In the genomic region with DNA sequence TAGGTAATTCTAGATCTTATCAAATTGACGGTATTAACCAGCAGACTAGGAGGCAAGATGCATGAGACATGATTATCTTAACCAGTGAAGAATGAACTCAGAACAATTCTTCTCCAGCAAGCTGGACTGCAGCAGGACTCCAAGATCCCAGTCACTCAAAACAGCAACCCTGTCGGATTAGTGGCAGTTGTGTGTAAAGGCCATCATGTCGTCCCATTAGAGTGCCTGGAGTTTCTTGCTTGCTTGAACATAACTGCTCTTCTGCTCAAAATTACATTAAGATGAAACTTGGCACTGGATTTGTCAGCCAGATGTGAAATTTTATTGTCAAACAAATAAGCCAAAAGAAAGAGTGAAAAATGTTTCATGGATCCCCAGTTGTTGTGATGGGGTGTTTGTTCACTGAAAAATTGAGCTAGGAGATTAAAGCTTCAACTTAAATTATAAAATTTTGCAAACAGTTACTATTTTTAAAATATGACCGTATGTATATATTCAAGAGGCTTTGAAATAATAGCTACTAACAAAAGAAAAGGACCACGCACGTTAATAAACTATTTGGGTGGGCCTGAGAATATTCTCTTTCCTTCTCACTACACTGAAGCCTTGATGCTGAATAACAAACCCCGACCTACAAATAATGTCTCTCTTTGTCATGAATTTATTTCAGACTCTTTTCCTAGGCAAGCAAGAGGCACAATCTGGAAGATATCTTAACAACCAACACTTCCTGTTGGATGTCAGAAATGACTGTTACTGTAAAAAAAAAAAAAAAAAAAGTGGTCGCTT, we compare ENCODE assay signal across 23 mouse cellular contexts. TPM values are rescaled to one million over a fixed set of nuclear protein-coding genes. Genes with fewer than 3 reads are reported as not detected.
DNase-seq lines count a peak whose midpoint lies in the region; ATAC-seq and TF ChIP-seq lines count a peak whose summit lies in the region.
"Had no signal": no experiment of that assay in that cellular context is flagged by ENCODE, and none has a peak within 500 bp of the region (broad histone marks: within the 10 kb centered on the region; RNA-seq: fewer than 3 reads in every experiment).

No protein-coding gene starts in this region.

- H3K27me3 ChIP-seq in kidney, postnatal 0 days (ENCODE audit: insufficient read depth, low read length), result no peaks in the 10 kb centered on the region
- no peaks in the 10 kb centered on the region for H3K27me3 ChIP-seq in lung, postnatal 0 days (replicated peaks; ENCODE audit: insufficient read depth, low read length)
- H3K27me3 ChIP-seq in liver, embryonic 12.5 days (replicated peaks), result no peaks in the 10 kb centered on the region
- no peaks in the 10 kb centered on the region for H3K27me3 ChIP-seq in liver, postnatal 0 days (ENCODE audit: insufficient read depth, low read length)
- no peaks in the 10 kb centered on the region for H3K27me3 ChIP-seq in midbrain, embryonic 13.5 days
- H3K27me3 ChIP-seq: embryonic facial prominence, embryonic 12.5 days; forebrain, embryonic 13.5 days; heart, embryonic 12.5 days; Patski had no signal

- no peak overlapping the region for H3K9ac ChIP-seq in kidney, postnatal 0 days (ENCODE audit: low read depth, low read length)
- H3K9ac ChIP-seq in lung, postnatal 0 days (replicated peaks; ENCODE audit: low read depth), result no peak overlapping the region
- H3K9ac ChIP-seq in liver, embryonic 12.5 days, result peak overlapping the region; percentile 58; the same call in 1 of the 2 replicates
- peak overlapping the region; percentile 39; the same call in 1 of the 2 replicates for H3K9ac ChIP-seq in liver, postnatal 0 days (replicated peaks)
- H3K9ac ChIP-seq in midbrain, embryonic 13.5 days (replicated peaks), result no peak overlapping the region
- H3K9ac ChIP-seq: embryonic facial prominence, embryonic 12.5 days; forebrain, embryonic 13.5 days; heart, embryonic 12.5 days; hindbrain, embryonic 14.5 days had no signal

- H3K4me2 ChIP-seq in kidney, postnatal 0 days (ENCODE audit: low read length), result no peak overlapping the region
- no peak overlapping the region for H3K4me2 ChIP-seq in lung, postnatal 0 days (replicated peaks; ENCODE audit: low read depth, low read length)
- H3K4me2 ChIP-seq in liver, embryonic 12.5 days, result peak overlapping the region; percentile 66
- H3K4me2 ChIP-seq in liver, postnatal 0 days (ENCODE audit: low read depth, low read length), result no peak overlapping the region
- no peak overlapping the region for H3K4me2 ChIP-seq in midbrain, embryonic 13.5 days (replicated peaks)
- H3K4me2 ChIP-seq: embryonic facial prominence, embryonic 12.5 days; forebrain, embryonic 13.5 days; heart, embryonic 12.5 days; hindbrain, embryonic 14.5 days had no signal

- no peak for TF ChIP-seq EP300 in lung, postnatal 0 days (IDR thresholded peaks at IDR 0.05)
- TF ChIP-seq EP300 in liver, postnatal 0 days (IDR thresholded peaks at IDR 0.05; ENCODE audit: low read depth), result no peak

- no peaks in the 10 kb centered on the region for H3K9me3 ChIP-seq in kidney, postnatal 0 days (replicated peaks; ENCODE audit: low read length)
- H3K9me3 ChIP-seq in lung, postnatal 0 days (ENCODE audit: low read length), result no peaks in the 10 kb centered on the region
- no peaks in the 10 kb centered on the region for H3K9me3 ChIP-seq in liver, embryonic 12.5 days (replicated peaks)
- no peaks in the 10 kb centered on the region for H3K9me3 ChIP-seq in liver, postnatal 0 days (ENCODE audit: low read length)
- no peaks in the 10 kb centered on the region for H3K9me3 ChIP-seq in midbrain, embryonic 13.5 days
- H3K9me3 ChIP-seq: embryonic facial prominence, embryonic 12.5 days; forebrain, embryonic 13.5 days; heart, embryonic 12.5 days had no signal

- WGBS in kidney, postnatal 0 days, result 53% methylated on average over 8 of the region's 8 CpGs
- WGBS in lung, postnatal 0 days, result 50% methylated on average over 8 of the region's 8 CpGs
- 47% methylated on average over 8 of the region's 8 CpGs for WGBS in liver, embryonic 12.5 days (ENCODE audit: insufficient replicate concordance)
- WGBS in liver, postnatal 0 days (ENCODE audit: insufficient replicate concordance), result 57% methylated on average over 8 of the region's 8 CpGs
- 87% methylated on average over 8 of the region's 8 CpGs for WGBS in midbrain, embryonic 13.5 days

- 0 out of 2 replicates have a peak overlapping the region, but pooled peaks have one; percentile 10 for H3K27ac ChIP-seq in kidney, postnatal 0 days
- no peak overlapping the region for H3K27ac ChIP-seq in lung, postnatal 0 days (ENCODE audit: low read length)
- H3K27ac ChIP-seq in liver, embryonic 12.5 days, result peak overlapping the region; percentile 95
- peak overlapping the region; percentile 91 for H3K27ac ChIP-seq in liver, postnatal 0 days (ENCODE audit: low read depth)
- H3K27ac ChIP-seq in midbrain, embryonic 13.5 days, result no peak overlapping the region
- H3K27ac ChIP-seq: embryonic facial prominence, embryonic 12.5 days; forebrain, embryonic 13.5 days; hindbrain, embryonic 14.5 days had no signal

- no peaks in the 10 kb centered on the region for H3K36me3 ChIP-seq in kidney, postnatal 0 days (ENCODE audit: insufficient read depth, low read length)
- H3K36me3 ChIP-seq in lung, postnatal 0 days (ENCODE audit: insufficient read depth, low read length), result no peaks in the 10 kb centered on the region
- no peaks in the 10 kb centered on the region for H3K36me3 ChIP-seq in liver, embryonic 12.5 days
- no peaks in the 10 kb centered on the region for H3K36me3 ChIP-seq in liver, postnatal 0 days (replicated peaks; ENCODE audit: insufficient read depth, low read length)
- H3K36me3 ChIP-seq in midbrain, embryonic 13.5 days, result no peaks in the 10 kb centered on the region
- H3K36me3 ChIP-seq: embryonic facial prominence, embryonic 12.5 days; heart, embryonic 12.5 days had no signal

- no peak for TF ChIP-seq CTCF in kidney, postnatal 0 days (IDR thresholded peaks at IDR 0.05; ENCODE audit: low read depth)
- TF ChIP-seq CTCF in lung, postnatal 0 days (IDR thresholded peaks at IDR 0.05), result no peak
- TF ChIP-seq CTCF in liver, postnatal 0 days (IDR thresholded peaks at IDR 0.05; ENCODE audit: low read depth), result no peak

- H3K4me1 ChIP-seq in kidney, postnatal 0 days (replicated peaks; ENCODE audit: insufficient read depth, low read length), result no peaks in the 10 kb centered on the region
- peaks cover 8% of the 10 kb centered on the region; the same call in 1 of the 2 replicates for H3K4me1 ChIP-seq in lung, postnatal 0 days (ENCODE audit: insufficient read depth, low read depth, low read length)
- H3K4me1 ChIP-seq in liver, embryonic 12.5 days, result peaks cover 74% of the 10 kb centered on the region
- H3K4me1 ChIP-seq in liver, postnatal 0 days (ENCODE audit: insufficient read depth), result peaks cover 28% of the 10 kb centered on the region
- H3K4me1 ChIP-seq in midbrain, embryonic 13.5 days (replicated peaks), result peaks cover 12% of the 10 kb centered on the region

- no peak overlapping the region for H3K4me3 ChIP-seq in kidney, postnatal 0 days (replicated peaks; ENCODE audit: low read depth, low read length)
- H3K4me3 ChIP-seq in lung, postnatal 0 days (ENCODE audit: low read depth, low read length), result no peak overlapping the region
- no peak overlapping the region for H3K4me3 ChIP-seq in liver, embryonic 12.5 days
- no peak overlapping the region for H3K4me3 ChIP-seq in liver, postnatal 0 days (ENCODE audit: low read depth, low read length)
- H3K4me3 ChIP-seq in midbrain, embryonic 13.5 days (replicated peaks), result no peak overlapping the region
- H3K4me3 ChIP-seq: embryonic facial prominence, embryonic 12.5 days; forebrain, embryonic 13.5 days; heart, embryonic 12.5 days had no signal

- peak; percentile 73 for DNase-seq in kidney, postnatal 0 days (ENCODE audit: low spot score)
- no peak for DNase-seq in kidney, postnatal 10 days
- peak; percentile 56 for DNase-seq in lung, postnatal 0 days (ENCODE audit: low spot score)
- DNase-seq in lung, postnatal 36 days, result no peak
- no peak for DNase-seq in liver, postnatal 0 days
- DNase-seq in cerebellum, postnatal 14 days, result no peak
- DNase-seq: adrenal gland, adult 8-10 months; cerebellum, adult 9-11 months; heart, postnatal 14 days; kidney, adult 8-10 months; layer of hippocampus, postnatal 36 days; lung, adult 18-20 months; right cerebral cortex, postnatal 4 days; thymus, adult 18-20 months; thymus, postnatal 4 days had no signal

- no peak for ATAC-seq in kidney, postnatal 0 days (replicated peaks; ENCODE audit: low FRiP score, low read depth)
- no peak for ATAC-seq in lung, postnatal 0 days
- ATAC-seq in liver, embryonic 12.5 days, result 0 out of 2 replicates have a peak, but pooled peaks have one; percentile 0
- no peak for ATAC-seq in liver, postnatal 0 days
- ATAC-seq in midbrain, embryonic 13.5 days, result no peak
- ATAC-seq: forebrain, embryonic 13.5 days; midbrain, embryonic 16.5 days; Patski had no signal

RNA-seq across cellular contexts. Expression of a gene that starts 19.4 kb away (rescaled TPM):
- polyA plus RNA-seq in kidney, postnatal 0 days (2015; fragmentation: Nextera tagmentation; extraction: Ambion mirVana), result 5.5 and 10.3 TPM in 2 replicates
- 5.8 and 7.2 TPM in 2 replicates for polyA plus RNA-seq in lung, postnatal 0 days (2015; fragmentation: Nextera tagmentation; extraction: Ambion mirVana)
- polyA plus RNA-seq in liver, embryonic 12.5 days (2016; fragmentation: Nextera tagmentation; extraction: Ambion mirVana), result 3.4 and 5.3 TPM in 2 replicates
- 5.5 and 5.6 TPM in 2 replicates for polyA plus RNA-seq in liver, postnatal 0 days (2015; fragmentation: Nextera tagmentation; extraction: Ambion mirVana)
- 3.7 and 4.9 TPM in 2 replicates for polyA plus RNA-seq in midbrain, embryonic 13.5 days (2015; fragmentation: Nextera tagmentation; extraction: Ambion mirVana)

Comparison
In these comparisons a context has a peak if more than half of its experiments do, and no peak if none do; other contexts are left out.
1. DNase-seq: peak in kidney, postnatal 0 days (single experiment) and lung, postnatal 0 days (single experiment); none in kidney, postnatal 10 days (single experiment), lung, postnatal 36 days (single experiment), liver, postnatal 0 days (single experiment) and cerebellum, postnatal 14 days (0 of 2).
2. H3K27ac ChIP-seq: peak in kidney, postnatal 0 days (single experiment), liver, embryonic 12.5 days (single experiment) and liver, postnatal 0 days (single experiment); none in lung, postnatal 0 days (single experiment) and midbrain, embryonic 13.5 days (single experiment).
3. H3K9ac ChIP-seq: peak in liver, embryonic 12.5 days (single experiment) and liver, postnatal 0 days (single experiment); none in kidney, postnatal 0 days (single experiment), lung, postnatal 0 days (single experiment) and midbrain, embryonic 13.5 days (single experiment).